Mouse (Mus musculus): ENCODE results near the gene Lrguk.

Lrguk gene

DNA sequence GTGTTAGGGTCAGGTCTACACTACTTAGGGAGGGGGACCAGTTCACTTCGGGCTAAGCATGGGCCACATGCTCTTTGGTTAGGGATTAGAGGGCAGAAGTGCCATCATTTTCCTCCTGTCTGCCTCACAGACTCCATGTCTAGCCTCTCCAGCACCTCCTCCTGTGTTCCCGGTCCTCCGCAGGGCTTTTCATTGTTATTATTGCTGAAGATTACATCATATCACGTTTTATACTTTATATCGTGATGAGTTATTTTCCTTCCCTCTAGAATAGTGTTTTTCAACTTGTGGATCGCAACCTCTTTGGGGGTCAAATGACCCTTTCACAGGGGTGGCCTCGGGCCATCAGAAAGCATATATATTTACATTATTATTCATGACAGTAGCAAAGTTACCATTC is 37.5 kb downstream of the Lrguk start:
- 92% methylated on average over 7 of the region's 7 CpGs for WGBS

DNA sequence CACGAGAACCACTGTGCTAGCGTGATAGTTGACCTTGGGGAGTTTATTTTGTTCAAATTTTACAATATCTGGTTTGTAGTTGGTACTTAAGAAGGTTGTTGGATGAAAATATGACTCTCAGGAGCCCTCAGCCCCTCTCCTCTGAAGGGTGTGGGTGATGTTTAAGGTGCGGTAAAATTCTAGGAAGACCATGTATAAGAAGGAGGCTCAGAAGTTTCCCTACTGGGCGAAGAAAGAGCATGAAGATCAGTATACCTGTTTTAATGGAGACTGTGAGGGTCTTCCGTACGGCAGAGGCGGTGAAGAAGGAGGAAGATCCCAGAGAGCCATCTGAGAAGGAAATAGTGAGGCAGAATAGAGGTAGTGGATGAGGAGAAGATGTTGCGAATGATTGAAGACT is 38.0 kb downstream of the Lrguk start:
- WGBS = 97% methylated on average over 8 of the region's 8 CpGs

DNA sequence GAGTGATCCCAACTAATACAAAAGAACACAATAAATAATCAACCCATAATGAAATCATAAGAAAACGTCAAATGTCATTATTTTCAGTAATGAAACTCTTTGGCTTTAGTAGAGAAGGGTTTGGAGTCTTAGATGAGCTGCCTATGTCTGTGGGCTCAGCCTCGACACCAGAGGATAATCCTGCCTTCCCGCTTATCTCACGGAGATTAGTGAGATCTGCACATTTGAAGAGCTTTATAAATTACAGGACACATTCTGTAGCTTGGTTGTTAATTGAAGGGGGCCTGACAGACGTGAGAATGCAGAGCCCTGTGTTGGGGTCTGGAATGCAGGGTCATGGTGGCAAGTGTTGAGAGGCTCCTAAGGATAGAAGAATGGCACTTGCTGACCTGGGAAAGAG is 42.7 kb downstream of the Lrguk start:
- WGBS = 82% methylated on average over 5 of the region's 5 CpGs

DNA sequence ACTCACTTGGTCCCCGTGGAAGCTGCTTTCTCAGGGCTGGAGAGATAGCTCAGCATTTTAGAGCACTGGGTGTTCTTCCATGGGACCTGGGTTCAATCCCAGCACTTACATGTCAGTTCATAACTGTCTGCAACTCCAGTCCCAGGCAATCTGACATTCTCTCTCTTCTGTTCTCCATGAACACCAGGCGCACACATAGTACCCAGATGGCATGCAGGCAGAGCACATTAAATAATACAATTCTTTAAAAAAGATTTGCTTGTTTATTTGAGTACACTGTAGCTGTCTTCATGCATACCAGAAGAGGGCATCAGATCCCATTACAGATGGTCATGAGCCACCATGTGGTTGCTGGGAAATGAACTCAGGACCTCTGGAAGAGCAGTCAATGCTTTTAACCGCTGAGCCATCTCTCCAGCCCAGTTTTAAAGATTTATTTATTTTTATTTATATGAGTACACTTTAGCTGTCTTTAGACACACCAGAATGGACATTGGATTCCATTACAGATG is 44.7 kb downstream of the Lrguk start:
- 86% methylated on average over 3 of the region's 3 CpGs for WGBS

DNA sequence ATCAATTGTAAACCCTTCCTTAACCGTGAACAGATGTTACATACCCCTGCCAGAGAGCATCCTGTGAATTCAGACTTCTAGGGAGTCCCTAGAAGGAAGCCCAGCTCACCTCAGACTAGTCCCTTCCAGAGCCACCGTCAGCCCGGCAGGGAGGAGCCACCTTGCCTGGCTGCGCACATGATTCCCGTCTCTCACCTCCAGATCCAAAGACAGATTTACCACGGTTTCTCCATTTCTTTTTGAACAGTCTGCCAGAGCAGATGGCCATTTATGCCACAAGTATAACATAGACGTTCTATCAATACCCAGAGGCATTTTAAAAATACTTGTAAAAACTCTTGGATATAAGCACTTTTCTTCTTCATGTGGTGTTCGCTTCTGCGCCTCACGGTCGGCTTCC is 46.3 kb downstream of the Lrguk start:
- 57% methylated on average over 11 of the region's 11 CpGs for WGBS

DNA sequence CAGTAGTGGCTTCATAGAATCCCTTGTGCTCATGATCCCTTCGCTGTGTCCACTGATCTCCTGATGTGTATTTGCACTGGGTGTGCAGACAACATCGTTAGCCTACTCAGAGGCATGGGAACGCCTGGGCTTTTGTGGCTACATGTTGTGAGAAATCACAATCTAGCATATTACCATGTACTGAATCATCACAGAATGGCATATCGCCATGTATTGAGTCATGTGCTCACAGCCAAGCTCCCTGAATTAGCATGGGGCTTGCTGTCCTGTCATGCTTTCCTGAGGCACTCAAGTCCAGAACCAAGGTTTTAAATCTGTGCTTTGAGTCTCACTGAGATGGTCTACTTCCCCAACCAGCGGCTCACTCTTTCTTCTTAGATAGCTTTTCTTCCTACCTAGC is 54.2 kb downstream of the Lrguk start:
- WGBS = 78% methylated on average over 5 of the region's 5 CpGs

DNA sequence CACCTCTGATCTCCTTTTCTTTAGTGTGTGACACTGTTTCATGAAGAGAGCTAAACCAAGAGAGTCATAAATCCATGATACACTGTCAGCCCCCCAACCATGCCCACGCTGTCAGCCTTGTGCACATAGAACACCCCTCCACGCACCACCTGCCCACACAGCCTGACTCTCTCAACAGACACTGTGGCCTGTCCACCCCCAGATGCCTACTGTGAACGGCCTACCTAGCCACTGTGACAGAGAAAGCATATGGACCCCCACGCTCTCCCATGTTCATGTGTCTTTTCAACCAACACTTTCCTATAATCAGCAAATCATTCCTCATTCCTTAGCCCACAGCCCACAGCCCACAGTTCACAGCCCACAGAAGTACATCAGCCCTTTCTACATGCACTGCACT is 58.5 kb downstream of the Lrguk start:
- WGBS = 75% methylated on average over 4 of the region's 4 CpGs

DNA sequence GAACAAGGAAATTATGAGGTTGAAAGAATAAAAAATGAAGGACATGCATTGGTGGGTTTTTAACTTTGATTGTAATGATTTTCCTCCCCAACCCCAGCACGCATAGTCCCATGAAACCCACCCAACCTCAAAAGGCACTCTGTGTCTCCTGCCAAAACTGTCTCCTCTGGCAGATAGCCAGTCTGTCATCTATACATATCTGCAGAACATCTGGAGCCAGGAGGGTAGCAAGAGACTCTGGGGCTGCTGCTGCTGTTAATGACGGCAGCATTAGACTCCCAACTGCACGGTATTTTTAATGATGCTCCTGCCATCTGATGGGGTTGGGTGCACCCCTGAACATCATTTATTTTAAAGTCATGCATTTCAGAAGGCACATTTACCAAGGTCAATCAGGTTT is 59.7 kb downstream of the Lrguk start:
- 94% methylated on average over 3 of the region's 3 CpGs for WGBS

DNA sequence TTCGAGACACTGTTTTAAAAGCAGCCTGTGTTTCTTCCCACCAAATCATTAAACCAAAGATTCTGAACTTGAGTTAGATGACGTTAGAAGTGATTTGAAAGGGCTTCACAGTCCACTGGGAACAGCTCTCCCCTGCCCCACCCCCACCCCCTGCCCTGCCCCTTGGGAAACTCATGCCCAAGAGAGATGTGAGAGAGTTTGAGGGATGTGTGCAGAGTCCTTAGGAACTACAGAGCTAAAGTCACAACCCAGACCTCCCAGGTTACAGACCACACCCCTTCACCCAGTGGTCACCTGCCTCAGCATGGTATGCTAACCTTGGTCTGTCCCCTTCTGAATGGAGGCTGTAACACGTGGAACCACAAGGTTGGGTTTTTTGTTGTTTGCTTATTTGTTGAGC is 62.3 kb downstream of the Lrguk start:
- WGBS = 75% methylated on average over 3 of the region's 3 CpGs

DNA sequence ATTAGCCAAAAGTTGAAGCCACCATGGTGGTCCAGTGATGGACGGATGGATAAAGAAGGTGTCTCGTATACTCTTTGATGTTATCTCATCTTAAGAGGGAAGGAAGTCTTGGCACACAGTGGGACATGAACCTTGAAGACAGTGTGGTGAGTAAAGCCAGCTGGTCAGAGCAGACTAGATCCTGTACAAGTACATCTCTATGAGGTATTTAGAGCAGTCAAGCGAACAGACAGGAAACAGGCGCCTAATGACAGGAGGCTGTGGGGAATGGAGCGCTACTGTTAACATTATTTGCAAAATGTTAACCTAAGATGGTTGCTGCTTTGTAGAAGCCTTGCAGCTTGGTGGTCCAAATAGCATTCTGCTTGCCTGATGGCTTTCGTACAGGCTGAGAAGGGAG is 67.0 kb downstream of the Lrguk start:
- WGBS = 91% methylated on average over 6 of the region's 6 CpGs

DNA sequence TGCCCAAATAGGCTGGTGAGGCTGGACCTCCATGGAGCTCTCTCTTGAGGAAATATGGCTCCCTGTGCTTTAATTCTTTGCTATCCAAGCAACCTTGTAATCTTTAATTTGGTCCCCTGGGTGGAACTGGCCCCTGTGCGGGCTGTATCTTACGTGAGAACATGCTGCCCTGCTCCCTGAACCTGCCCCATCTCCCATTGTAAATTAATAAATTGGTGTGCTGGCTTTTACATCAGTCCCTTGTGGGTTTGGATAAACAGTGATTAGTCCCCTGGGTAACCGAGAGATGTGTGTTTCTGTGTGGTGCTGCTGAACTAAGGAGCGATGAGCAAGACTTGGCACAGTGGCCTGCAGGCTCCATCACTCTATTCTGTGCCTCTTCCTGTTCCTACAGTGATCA is 67.7 kb downstream of the Lrguk start:
- WGBS = 96% methylated on average over 4 of the region's 4 CpGs

DNA sequence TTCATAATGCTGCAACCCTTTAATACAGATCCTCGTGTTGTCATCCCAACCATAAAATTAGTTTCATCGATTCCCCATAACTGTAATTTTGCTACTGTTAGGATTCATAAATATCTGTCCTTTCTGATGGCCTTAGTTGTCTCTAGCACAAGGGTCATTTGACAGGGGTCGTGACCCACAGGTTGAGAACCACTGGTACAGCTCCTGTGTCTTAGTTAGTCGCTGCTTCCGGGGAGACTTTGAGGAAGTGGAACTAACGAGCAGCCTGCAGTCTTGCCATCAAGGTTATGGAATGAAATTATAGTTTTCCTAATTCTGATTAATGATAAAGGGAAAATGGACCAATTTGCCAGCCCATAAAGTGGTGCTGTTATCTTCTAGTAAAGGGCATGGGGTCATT is 70.5 kb downstream of the Lrguk start:
- WGBS = 87% methylated on average over 6 of the region's 6 CpGs

DNA sequence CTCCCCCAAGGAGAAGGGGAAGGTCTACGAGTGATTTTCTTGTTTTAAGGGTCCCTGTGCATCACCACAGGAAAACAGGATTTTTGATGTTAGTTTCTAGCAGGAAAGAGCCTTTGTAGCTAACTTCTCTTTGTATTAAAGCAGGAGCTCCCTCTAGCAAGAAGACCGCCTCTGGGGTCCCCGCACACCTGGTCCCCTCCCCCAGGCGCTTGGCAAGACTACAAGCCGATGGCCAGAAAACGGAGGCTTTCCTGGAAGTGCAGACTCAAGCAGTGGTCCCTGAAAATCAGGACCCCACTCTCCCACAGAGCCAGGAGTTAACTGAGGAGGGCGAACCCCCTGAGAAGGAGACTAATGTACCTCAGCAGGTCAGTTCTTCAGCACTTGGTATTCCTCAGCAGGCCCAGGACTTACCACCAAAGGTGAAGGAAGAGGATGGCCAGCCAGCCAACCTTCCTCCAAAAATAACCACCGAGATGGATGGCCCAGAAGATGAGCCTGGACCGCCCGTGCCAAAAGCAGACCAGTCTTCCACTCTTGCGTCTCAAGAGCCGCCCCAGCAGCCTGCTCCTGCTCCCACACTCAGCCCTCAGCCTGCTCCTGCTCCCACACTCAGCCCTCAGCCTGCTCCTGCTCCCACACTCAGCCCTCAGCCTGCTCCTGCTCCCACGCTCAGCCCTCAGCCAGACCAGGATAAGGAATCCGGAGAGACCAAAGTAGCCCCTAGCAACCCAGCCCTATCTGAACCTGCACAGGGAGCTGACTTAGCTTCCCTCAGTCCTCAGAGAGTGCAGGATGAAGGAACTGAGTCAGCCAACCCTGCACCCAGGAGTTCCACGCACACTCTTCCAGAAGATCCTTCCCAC is 72.5 kb downstream of the Lrguk start:
- 76% methylated on average over 15 of the region's 15 CpGs for WGBS

DNA sequence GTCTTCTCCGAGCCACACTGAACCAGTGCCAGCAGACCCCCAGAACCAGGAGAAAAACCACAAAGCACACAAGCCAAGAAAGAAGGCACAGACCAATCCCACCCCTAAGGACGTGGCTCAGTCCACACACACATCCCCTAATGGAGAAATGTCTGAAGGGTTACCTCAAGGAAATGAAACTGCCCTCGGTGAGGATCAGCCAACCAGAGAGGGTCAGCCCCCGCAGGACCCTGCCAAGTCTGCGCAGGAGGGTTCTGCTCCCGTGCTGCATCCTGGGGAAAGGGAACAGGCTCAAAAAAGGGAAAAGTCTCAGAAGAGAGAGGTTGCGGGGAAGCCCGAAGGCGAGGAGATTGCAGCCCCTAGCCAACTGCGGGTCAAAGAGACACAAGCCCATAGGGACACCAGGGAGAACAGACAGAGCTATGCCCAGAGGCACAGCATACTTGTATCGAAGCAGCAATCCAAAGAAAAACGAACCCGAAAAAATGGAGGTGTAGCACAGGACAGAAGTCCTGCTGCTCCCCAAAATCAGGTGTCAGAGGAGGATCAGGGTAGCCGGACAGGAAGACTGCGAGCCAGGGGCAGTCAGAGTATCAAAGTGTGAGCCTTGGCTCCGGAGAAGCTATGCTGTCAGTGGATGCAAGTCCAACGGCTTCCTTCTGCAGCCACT is 74.1 kb downstream of the Lrguk start:
- WGBS = 89% methylated on average over 17 of the region's 17 CpGs

DNA sequence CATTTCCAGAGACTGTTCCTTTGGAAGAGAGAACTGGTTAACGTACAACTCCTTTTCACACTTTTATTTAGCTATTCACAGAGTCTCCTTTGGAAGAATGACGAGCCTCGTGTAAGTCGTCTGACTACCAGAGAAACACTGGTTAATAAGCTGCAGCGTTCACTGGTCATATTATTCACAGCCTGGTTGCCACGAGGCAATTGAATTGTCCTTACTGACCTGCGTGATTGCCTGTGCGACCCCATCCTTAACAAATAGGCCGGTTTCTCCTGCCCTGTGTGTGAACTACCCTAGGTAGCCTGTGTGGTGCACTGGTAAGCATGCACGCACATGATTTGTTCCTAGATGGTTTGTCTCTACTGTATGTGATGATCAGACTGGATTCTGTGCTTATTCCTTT is 81.3 kb downstream of the Lrguk start:
- 64% methylated on average over 10 of the region's 10 CpGs for WGBS

DNA sequence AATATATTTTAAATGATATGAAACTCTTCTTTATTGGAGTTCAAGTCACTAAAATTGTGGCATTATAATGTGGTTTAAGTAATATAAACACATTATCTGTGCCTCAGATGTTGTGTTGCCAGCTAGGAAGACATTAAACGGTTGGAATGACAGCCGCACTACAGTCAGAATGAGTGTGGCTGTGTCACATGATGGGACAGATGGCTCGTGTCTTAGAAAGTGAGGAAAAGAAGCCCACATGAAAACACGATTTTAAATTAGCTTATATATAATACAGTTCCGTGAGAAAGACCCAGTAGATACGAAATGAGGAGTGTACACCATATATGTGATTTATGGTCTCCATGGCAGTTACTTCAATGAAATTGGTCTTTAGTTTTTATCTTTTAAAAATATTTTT is 82.2 kb downstream of the Lrguk start:
- 56% methylated on average over 6 of the region's 6 CpGs for WGBS

DNA sequence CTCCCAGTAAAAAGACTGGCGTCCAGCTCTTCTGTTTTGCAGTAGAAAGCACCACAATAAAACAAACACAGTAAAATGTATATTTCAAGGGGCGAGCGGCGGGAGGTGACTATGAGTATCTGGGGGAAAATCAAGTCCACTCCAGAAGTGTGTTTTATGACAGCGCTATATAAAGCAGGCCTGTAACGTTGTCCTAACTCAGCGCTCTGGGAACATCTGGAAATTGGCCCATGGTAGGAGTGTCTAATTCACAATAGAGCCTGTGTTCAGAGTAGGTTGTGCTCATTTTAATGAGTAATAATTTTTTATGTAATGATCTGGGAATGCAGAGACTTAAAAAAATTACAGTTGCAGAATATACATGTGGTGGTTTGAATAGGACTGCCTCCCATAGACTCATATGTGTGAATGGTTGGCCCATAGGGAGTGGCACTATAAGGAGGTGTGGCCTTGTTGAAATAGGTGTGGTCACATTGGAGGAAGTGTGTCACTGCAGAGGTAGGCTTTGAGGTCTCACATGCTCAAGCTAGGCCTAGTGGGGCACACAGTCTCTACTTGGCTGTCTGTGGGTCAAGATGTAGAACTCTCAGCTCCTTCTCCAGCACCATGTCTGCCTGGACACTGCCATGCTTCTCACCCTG is 87.7 kb downstream of the Lrguk start:
- WGBS = 96% methylated on average over 7 of the region's 7 CpGs

DNA sequence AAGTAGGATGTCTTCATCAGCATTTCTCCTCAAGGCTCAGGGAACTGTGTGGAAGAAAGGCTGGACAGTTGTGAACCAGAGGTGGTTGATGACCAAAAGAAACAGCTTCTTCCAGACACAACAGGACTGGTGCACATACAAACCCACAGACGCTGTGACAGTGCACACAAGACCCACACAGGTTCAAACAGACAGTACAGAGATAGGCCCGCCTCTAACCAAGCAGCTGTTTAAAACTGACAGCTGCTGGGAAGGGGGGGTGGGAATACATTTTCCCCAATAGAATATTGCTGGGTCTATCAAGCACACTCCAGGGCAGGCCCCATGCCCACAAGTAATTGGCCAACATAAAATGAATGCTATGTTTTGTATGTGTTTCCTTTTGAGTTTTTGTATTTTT is 95.2 kb downstream of the Lrguk start:
- 79% methylated on average over 2 of the region's 2 CpGs for WGBS

DNA sequence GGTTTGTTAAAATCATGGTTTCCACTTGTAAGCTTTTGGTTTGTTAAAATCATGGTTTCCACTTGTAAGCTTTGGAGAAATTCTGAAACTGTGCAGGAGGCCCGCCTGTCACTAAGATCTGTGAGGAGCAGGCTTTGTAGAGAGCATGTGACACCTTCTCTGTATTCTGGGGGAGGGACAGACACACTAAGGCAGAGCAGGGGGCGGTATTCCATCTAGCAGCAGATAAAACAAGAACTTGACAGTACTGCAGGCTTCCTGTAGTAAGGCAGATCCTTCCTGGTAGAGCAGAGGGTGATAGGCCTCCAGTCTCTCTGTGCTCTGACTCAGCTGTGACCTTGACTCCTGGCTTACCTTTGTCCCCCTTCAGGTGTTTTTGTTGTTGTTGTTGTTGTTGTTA is 100.0 kb downstream of the Lrguk start:
- WGBS = 47% methylated on average over 2 of the region's 2 CpGs

DNA sequence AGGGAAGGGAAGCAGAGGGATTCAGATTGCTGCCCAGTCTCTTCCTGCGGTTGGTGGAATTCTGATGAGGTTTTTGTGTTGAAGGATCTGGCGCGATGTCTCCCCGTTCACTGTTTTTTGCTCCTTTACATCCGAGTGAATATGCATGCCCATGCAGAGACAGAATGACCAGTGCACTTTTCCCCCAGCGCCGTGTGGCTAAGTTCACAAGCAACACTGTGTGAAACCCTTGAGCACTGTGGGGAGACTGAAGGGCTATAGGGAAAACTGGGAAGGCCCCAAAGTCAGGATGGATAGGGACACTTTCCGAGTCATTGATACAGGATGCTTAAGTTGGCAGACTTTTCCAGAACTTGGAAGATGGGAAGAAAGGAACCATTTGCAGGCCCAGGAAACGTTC is 103.1 kb downstream of the Lrguk start:
- whole genome bisulfite sequencing = 91% methylated on average over 9 of the region's 9 CpGs

DNA sequence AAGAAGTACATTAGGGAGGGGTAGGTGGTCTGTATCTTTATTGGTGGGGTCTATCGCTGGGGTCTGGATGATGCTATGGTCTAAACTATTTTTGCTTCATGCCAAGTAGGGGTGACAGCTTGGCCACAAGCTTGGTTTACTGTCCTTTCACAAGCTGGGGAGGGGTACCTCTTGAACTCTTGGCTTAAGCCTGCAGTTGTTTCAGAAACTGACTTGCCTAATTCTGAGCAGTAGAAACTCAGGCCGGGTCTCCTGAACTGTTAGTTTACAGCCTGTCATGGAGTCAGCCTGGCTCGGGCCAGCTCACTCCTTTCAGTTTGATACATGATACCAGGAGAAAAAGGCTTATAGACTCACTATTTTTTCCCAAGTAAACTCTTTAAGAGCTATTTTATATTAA is 109.1 kb downstream of the Lrguk start:
- WGBS = 93% methylated on average over 3 of the region's 3 CpGs

DNA sequence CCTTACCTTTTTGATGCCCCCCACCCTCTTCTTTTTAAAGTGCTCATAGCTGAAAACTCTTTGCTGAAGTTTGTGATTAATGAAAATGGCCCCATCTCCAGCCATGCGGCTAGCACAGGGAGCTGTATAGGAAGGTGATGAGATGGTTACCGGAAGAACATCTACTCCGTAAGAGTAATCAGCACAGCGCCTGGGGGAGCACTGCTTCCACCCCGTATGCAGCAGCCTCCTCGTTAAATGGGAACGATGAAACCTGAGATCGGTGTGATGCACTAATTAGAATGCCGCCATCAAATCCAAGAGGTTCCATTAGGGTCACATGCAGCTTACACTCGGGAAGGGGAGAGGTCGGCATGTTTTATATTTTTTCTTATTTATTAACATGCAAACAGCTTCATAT is 113.7 kb downstream of the Lrguk start:
- WGBS = 77% methylated on average over 11 of the region's 11 CpGs

DNA sequence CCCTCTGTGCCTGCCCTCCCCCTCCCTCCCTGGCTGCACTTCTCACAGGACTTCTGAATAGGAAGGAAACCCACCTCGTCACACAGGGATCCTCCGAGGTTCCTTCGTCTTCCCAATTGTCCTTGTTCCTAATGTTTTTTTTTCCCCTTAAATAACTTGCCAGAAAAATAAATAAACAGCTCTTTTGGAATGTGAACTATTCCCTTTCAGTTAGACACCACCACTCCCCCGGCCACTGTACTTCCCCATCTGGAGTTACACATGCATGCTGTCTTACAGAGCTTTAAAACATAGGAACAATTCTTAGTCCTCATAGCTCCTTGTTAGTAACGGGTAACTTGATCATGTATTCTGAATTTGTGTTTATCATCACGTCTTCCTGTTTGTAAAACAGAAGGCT is 116.8 kb downstream of the Lrguk start:
- 72% methylated on average over 6 of the region's 6 CpGs for WGBS
